Mouse (Mus musculus): ENCODE measurements around the gene Tut1. TPM values are rescaled to one million over a fixed set of nuclear protein-coding genes. Genes with fewer than 3 reads are reported as not detected.

Gene Tut1
- polyA plus RNA-seq, 1 experiment = 20.8 TPM

DNA sequence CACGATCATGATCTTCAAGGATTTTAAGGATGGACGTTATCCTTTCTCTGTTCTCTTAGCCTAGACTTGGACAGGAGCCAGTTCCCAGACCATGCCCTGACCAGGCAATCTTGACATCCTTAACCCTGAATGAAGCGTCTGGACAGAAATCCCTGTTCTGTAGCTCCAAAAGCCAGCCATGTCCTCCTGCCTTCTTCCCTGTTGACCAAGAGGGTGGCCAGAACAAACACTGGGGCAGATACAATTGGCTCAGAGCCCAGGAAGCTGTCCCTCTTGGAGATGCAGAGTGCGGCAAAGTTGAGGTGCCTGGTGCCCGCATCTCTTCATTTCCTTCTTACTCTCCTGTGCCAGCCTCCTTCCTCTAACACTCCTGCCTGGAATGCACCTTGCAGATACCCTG, 32.2 kb downstream of the Tut1 start:
- DNase-seq = no peak
- no peak overlapping the region for H3K4me3 ChIP-seq (replicated peaks; ENCODE audit: insufficient read depth, low read depth, low read length)
- no peaks in the 10 kb centered on the region for H3K27me3 ChIP-seq (ENCODE audit: control insufficient read depth, insufficient read depth, low read length)
- TF ChIP-seq CTCF (IDR thresholded peaks at IDR 0.05; ENCODE audit: borderline replicate concordance, insufficient read depth, low read depth, low read length) (no peak), POLR2A (IDR thresholded peaks at IDR 0.05; ENCODE audit: borderline replicate concordance, insufficient read depth, low read length) (no peak)
- WGBS = 41% methylated on average over 5 of the region's 5 CpGs
- no peak overlapping the region for H3K27ac ChIP-seq (ENCODE audit: insufficient read depth, low read length)
- H3K4me1 ChIP-seq (ENCODE audit: control insufficient read depth, insufficient read depth, low read length) = no peaks in the 10 kb centered on the region; the same call in 1 of the 2 replicates

DNA sequence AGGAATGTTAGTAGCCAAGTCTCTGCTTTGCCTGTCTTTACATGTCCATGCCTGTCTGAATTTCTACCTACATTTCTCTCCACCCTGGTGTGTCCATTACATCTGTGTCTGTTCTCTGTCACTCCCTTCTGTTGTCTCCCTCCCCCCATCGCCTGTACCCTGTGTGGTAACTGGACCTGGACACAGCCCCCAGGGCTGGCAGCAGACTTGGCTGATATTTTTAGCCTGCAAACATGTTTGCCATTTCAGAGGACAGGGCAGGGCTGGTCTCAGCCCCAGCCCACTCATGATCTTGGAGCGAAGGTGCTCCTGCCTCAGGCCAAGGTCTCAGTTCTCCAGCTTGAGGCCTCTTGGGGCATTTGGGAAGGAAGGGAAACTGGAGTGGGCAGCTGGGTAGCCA, 34.2 kb downstream of the Tut1 start:
- Histone ChIP-seq H3K27ac (ENCODE audit: insufficient read depth, low read length) (no peak overlapping the region), H3K4me3 (replicated peaks; ENCODE audit: insufficient read depth, low read depth, low read length) (no peak overlapping the region), H3K27me3 (ENCODE audit: control insufficient read depth, insufficient read depth, low read length) (no peaks in the 10 kb centered on the region), H3K4me1 (ENCODE audit: control insufficient read depth, insufficient read depth, low read length) (no peaks in the 10 kb centered on the region; the same call in 1 of the 2 replicates)
- no peak for DNase-seq
- TF ChIP-seq POLR2A (IDR thresholded peaks at IDR 0.05; ENCODE audit: borderline replicate concordance, insufficient read depth, low read length) = no peak
- 51% methylated on average over 2 of the region's 2 CpGs for WGBS

DNA sequence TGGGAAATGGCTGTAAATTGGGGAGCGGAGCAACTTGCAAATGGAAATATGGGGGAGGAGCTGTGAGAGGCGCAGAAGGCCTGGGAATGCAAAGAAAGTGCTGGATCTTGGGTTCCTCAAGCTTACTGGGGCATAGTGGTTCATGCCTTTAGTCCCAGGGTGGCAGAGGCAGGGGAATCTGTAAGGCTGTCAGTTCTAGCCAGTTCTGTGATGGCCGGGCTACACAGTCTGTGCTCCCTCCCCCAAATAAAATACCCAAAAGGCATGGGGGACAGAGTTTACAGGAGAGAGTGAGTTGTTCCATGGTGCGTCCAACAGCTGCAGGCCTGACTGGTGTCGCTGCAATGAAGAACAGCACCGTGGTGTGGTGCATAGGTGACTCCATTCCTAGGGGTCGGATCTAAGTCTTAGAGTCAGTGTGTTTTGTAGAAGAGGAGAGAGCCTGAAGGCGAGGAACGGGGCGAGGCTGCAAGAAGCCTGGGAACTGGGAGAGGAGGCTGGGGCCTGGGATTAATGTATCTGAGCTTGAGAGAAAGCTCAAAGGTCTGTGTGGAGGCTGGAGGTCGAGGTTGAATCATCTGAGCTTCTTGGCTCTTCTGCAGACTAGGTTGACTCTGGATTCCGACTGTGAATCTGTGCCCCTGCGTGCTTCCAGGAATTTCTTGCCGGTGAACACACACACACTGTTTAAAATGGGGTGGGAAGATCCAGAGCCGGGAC, 34.9 kb downstream of the Tut1 start:
- TF ChIP-seq POLR2A (IDR thresholded peaks at IDR 0.05; ENCODE audit: borderline replicate concordance, insufficient read depth, low read length) (no peak), CTCF (IDR thresholded peaks at IDR 0.05; ENCODE audit: borderline replicate concordance, insufficient read depth, low read depth, low read length) (no peak)
- DNase-seq = no peak
- Histone ChIP-seq H3K27me3 (ENCODE audit: control insufficient read depth, insufficient read depth, low read length) (no peaks in the 10 kb centered on the region), H3K4me1 (ENCODE audit: control insufficient read depth, insufficient read depth, low read length) (no peaks in the 10 kb centered on the region), H3K27ac (ENCODE audit: insufficient read depth, low read length) (no peak overlapping the region), H3K4me3 (replicated peaks; ENCODE audit: insufficient read depth, low read depth, low read length) (peak overlapping the region; percentile 39)
- 59% methylated on average over 15 of the region's 15 CpGs for WGBS

DNA sequence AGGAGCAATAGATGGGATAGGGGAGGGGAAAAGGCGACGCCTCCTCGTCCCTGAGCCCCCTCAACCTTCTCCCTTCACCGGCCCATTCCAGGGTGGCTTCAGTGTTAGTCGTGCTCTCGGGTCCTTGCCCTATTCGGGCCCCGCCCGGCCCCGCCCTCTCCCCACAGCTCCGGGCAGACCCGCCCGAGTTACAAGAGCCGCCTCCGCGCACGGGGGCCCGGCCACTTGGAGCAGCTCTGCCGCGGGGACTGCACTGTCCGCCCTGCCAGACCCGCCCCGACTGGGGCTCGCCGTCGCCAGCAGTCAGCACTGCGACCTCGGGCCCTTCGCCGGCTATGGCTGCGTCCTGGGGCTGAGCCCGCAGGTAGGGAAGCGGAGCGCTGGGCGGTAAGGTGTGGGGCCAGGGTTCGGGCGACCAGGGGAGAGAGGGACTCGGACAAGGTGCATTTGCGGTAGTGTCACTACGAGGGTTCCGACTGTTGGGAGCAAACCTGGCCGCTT, 35.5 kb downstream of the Tut1 start, which contains the start of gene Ahnak:
Gene Ahnak (plus strand): TSS at position 219 of the 501 bp plus-strand sequence.
- H3K27ac ChIP-seq (ENCODE audit: insufficient read depth, low read length) = no peak within 1 kb of the TSS
- TF ChIP-seq POLR2A (IDR thresholded peaks at IDR 0.05; ENCODE audit: borderline replicate concordance, insufficient read depth, low read length) (no peak), CTCF (IDR thresholded peaks at IDR 0.05; ENCODE audit: borderline replicate concordance, insufficient read depth, low read depth, low read length) (no peak)
- 1% methylated on average over 42 of the region's 42 CpGs for WGBS
- peak within 1 kb of the TSS; percentile 39 for H3K4me3 ChIP-seq (replicated peaks; ENCODE audit: insufficient read depth, low read depth, low read length)
- no peaks in the 10 kb centered on the region for H3K27me3 ChIP-seq (ENCODE audit: control insufficient read depth, insufficient read depth, low read length)
- no peaks in the 10 kb centered on the region for H3K4me1 ChIP-seq (ENCODE audit: control insufficient read depth, insufficient read depth, low read length)
- peak in 1 of 2 experiments; percentile 35 for DNase-seq

DNA sequence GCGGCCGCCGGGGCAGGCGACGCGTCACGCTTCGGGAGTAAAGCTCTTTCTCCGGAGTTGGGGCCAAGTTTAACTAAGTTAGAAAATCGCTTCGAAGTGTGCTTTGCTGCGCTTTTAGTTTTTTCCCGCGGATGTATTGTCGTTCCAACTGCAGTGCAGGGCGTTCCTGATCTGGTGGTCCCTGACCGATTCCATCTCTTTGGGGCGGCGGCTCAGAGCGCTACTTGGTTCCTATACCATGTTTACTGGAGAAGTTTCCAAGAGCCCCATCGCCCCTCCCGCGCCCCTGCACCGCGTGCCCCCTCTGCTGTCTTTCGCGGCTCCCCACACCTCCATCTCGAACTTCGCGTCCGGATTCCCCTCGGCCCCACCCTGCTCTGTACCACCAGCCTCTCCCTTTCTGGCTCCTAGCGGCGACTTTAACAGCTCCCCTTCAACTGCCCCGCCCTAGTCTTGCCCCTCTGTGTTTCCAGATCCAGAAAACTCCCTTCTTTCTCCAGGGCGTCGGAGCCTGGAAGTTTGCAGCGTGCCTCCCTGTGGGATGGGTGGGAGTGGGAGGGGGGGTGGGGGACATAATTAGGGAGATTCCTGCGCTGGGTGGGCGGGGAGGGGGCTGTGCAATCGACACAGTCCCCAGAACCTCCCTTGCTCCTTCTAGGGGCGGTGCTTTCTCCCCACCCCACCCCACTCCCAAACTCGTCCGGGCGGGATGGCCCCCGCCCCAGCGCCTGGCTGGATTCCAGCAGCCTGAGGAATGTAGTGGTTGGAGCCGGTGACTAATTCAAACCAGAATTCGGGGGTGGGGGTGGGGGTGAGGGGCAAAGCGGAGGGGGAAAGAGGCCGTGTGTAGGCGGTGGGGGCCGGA, 36.2 kb downstream of the Tut1 start:
- Histone ChIP-seq H3K4me1 (ENCODE audit: control insufficient read depth, insufficient read depth, low read length) (no peaks in the 10 kb centered on the region), H3K27me3 (ENCODE audit: control insufficient read depth, insufficient read depth, low read length) (no peaks in the 10 kb centered on the region), H3K27ac (ENCODE audit: insufficient read depth, low read length) (no peak overlapping the region), H3K4me3 (replicated peaks; ENCODE audit: insufficient read depth, low read depth, low read length) (peak overlapping the region; percentile 39)
- TF ChIP-seq CTCF (IDR thresholded peaks at IDR 0.05; ENCODE audit: borderline replicate concordance, insufficient read depth, low read depth, low read length) (no peak), POLR2A (IDR thresholded peaks at IDR 0.05; ENCODE audit: borderline replicate concordance, insufficient read depth, low read length) (no peak)
- DNase-seq = no peak
- under 1% methylated on average over 53 of the region's 53 CpGs for WGBS

DNA sequence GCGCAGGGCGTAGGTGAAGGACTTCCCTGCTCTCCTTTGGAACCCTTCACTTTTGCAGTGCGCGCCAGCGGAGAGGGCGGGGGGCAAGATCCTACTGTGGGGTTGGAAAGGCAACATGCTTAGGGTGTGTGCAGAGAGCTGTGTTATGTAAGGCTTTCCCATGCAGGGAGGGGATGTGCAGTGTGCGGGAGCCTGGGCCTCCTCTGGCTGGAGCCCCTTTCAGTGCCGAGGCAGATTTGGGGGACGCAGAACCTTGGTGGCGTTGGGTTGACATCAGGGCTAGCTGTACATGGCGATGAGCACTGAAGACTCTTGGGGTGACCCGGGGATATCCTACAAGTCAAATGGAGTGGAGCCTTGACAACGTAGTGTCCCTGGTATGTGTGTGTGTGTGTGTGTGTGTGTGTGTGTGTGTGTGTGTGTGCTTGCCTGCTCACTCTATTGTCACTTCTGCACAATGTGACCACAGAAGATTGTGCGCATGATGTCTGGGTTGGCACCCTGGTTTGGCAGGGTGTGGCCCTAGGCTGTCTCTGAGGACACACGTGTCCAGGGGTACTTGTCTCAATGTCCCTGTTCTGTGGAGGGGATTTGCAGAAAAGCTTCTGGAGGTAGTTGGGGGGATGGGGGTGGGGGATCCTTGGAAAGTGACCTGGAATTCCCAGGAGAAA, 36.9 kb downstream of the Tut1 start:
- 35% methylated on average over 15 of the region's 15 CpGs for WGBS
- H3K4me3 ChIP-seq (replicated peaks; ENCODE audit: insufficient read depth, low read depth, low read length) = peak overlapping the region; percentile 2
- no peaks in the 10 kb centered on the region for H3K4me1 ChIP-seq (ENCODE audit: control insufficient read depth, insufficient read depth, low read length)
- no peak overlapping the region for H3K27ac ChIP-seq (ENCODE audit: insufficient read depth, low read length)
- no peaks in the 10 kb centered on the region for H3K27me3 ChIP-seq (ENCODE audit: control insufficient read depth, insufficient read depth, low read length)
- TF ChIP-seq POLR2A (IDR thresholded peaks at IDR 0.05; ENCODE audit: borderline replicate concordance, insufficient read depth, low read length) = no peak
- DNase-seq = no peak

DNA sequence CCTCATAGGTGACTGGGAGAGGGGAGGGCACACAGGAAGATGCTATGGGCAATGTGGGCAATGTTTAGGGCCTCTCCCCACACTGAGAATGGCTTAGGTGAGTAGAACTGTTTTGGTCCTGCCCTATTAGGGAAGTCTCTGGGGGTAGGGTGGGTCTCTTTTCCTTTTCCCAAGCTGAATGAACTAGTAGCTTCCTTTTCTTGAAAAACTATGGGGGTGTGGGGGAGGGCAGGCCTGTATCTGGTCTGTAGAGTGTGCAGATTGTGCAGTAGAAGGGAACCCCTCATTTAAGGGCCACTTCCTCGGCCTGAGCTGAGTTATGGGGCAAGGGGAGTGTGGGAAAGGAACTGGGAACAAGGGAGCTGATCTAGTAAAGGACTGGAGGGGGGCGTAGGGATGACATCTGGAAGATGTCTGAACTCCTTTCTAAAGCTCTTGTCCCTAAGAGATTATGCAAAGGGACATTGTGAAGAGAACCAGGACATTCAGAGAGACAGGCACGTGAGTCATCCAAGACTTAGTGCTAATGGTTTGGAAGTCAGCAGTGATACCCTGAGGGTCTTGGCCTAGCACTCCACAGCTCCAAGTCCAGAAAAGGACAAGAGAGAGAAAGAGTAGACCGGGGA, 37.7 kb downstream of the Tut1 start:
- TF ChIP-seq CTCF (IDR thresholded peaks at IDR 0.05; ENCODE audit: borderline replicate concordance, insufficient read depth, low read depth, low read length) = no peak
- no peak for TF ChIP-seq POLR2A (IDR thresholded peaks at IDR 0.05; ENCODE audit: borderline replicate concordance, insufficient read depth, low read length)
- Histone ChIP-seq H3K27me3 (ENCODE audit: control insufficient read depth, insufficient read depth, low read length) (no peaks in the 10 kb centered on the region), H3K4me1 (ENCODE audit: control insufficient read depth, insufficient read depth, low read length) (no peaks in the 10 kb centered on the region), H3K27ac (ENCODE audit: insufficient read depth, low read length) (no peak overlapping the region), H3K4me3 (replicated peaks; ENCODE audit: insufficient read depth, low read depth, low read length) (no peak overlapping the region)
- WGBS = 88% methylated on average over 4 of the region's 4 CpGs
- no peak for DNase-seq
